Mouse (Mus musculus) lung, embryonic 16.5 days (tissue): Measurements from ENCODE around the gene Sys1. TPM values are rescaled to one million over a fixed set of nuclear protein-coding genes. Genes with fewer than 3 reads are reported as not detected.

Experiments
- ATAC-seq: fragments of 200-750 bp; cut with Nextera tagmentation; 2 replicates; pipeline ENCODE4 v1.8.0; 2017; ENCODE audit warnings: low read depth, mild to moderate bottlenecking, moderate library complexity
- H3K27ac ChIP-seq: fragments of 300-500 bp; sonication (generic); 2 replicates; pipeline ENCODE4 v1.5.1; 2014; ENCODE audit warnings: mild to moderate bottlenecking, control low read depth, low read length
- H3K27me3 ChIP-seq: fragments of 300-500 bp; sonication (generic); 2 replicates; pipeline ENCODE4 v1.6.1; 2014; ENCODE audit warnings: low read depth, low read length, mixed read lengths; ENCODE audit not compliant: control insufficient read depth, insufficient read depth
- H3K36me3 ChIP-seq: fragments of 300-500 bp; sonication (generic); 2 replicates; pipeline ENCODE4 v1.6.1; 2014; ENCODE audit warnings: low read length; ENCODE audit not compliant: control insufficient read depth, insufficient read depth
- H3K4me1 ChIP-seq: fragments of 300-500 bp; sonication (generic); replicated peaks from 2 replicates; pipeline ENCODE4 v1.6.1; 2014; ENCODE audit warnings: low read length, mixed read lengths; ENCODE audit not compliant: control insufficient read depth, insufficient read depth
- H3K4me2 ChIP-seq: fragments of 300-500 bp; sonication (generic); 2 replicates; pipeline ENCODE4 v1.6.1; 2014; ENCODE audit warnings: low read depth, low read length, control low read depth
- H3K4me3 ChIP-seq: fragments of 300-500 bp; sonication (generic); 2 replicates; pipeline ENCODE4 v1.5.1; 2014; ENCODE audit warnings: mild to moderate bottlenecking, low read length, control low read depth
- H3K9ac ChIP-seq: fragments of 300-500 bp; sonication (generic); 2 replicates; pipeline ENCODE4 v1.6.1; 2014; ENCODE audit warnings: low read length, control low read depth
- H3K9me3 ChIP-seq: fragments of 300-500 bp; sonication (generic); 2 replicates; pipeline ENCODE4 v1.6.1; 2016; ENCODE audit warnings: low read length; ENCODE audit not compliant: control insufficient read depth
- WGBS: fragments of 180-500 bp; shearing (Covaris S2); extraction: QIAGEN DNeasy Blood & Tissue Kit; methylation state at CpG from one replicate; pipeline ENCODE4 v1.1.7; 2014; 5-methylcytosine and 5-hydroxymethylcytosine counted together
- polyA plus RNA-seq: library from polyadenylated mRNA; unstranded; fragments of >200 nt; fragmentation: Nextera tagmentation; extraction: Ambion mirVana; gene quantifications from 2 replicates; pipeline ENCODE4 v1.2.1, GENCODE M21; 2015

Gene Sys1
- polyA plus RNA-seq, 1 experiment from 2014 or later, result 59.9 TPM

GRCm38 (mm10) chr2:164431676-164432465, 24.9 kb upstream of the Sys1 start:
- WGBS, result 44% methylated on average over 9 of the region's 9 CpGs
- ATAC-seq, result peak; percentile 62
- H3K27ac ChIP-seq, result peak overlapping the region; percentile 75
- H3K36me3 ChIP-seq, result peaks cover 6% of the 10 kb centered on the region
- no peak overlapping the region for H3K9ac ChIP-seq
- peaks cover 62% of the 10 kb centered on the region for H3K4me1 ChIP-seq
- H3K4me3 ChIP-seq, result no peak overlapping the region
- H3K4me2 ChIP-seq, result peak overlapping the region; percentile 34
- no peaks in the 10 kb centered on the region for H3K9me3 ChIP-seq
- no peaks in the 10 kb centered on the region for H3K27me3 ChIP-seq

- WGBS, result 19% methylated on average over 22 of the region's 22 CpGs
- H3K9me3 ChIP-seq, result no peaks in the 10 kb centered on the region
- H3K4me3 ChIP-seq, result no peak overlapping the region
- H3K4me2 ChIP-seq, result peak overlapping the region; percentile 34
- peak overlapping the region; percentile 51 for H3K9ac ChIP-seq
- H3K27ac ChIP-seq, result peak overlapping the region; percentile 75
- H3K27me3 ChIP-seq, result no peaks in the 10 kb centered on the region
- peak; percentile 13; the same call in 1 of the 2 replicates for ATAC-seq
- H3K4me1 ChIP-seq, result peaks cover 70% of the 10 kb centered on the region
- peaks cover 6% of the 10 kb centered on the region for H3K36me3 ChIP-seq
Measured at GRCm38 (mm10) chr2:164432541-164433191, 24.1 kb upstream of the Sys1 start.

- Histone ChIP-seq H3K4me3 (no peak overlapping the region), H3K27me3 (no peaks in the 10 kb centered on the region), H3K4me1 (peaks cover 73% of the 10 kb centered on the region), H3K9ac (peak overlapping the region; percentile 51), H3K9me3 (no peaks in the 10 kb centered on the region), H3K36me3 (peaks cover 6% of the 10 kb centered on the region), H3K4me2 (peak overlapping the region; percentile 34; the same call in 1 of the 2 replicates), H3K27ac (peak overlapping the region; percentile 75)
- no peak for ATAC-seq
- 62% methylated on average over 9 of the region's 9 CpGs for WGBS
Measured at GRCm38 (mm10) chr2:164433278-164433895, 23.4 kb upstream of the Sys1 start.

- WGBS, result 55% methylated on average over 3 of the region's 3 CpGs
- no peak overlapping the region for H3K4me2 ChIP-seq
Measured at GRCm38 (mm10) chr2:164434681-164435080, 22.1 kb upstream of the Sys1 start.

GRCm38 (mm10) chr2:164435216-164436090, 21.3 kb upstream of the Sys1 start:
- Histone ChIP-seq H3K36me3 (no peaks in the 10 kb centered on the region), H3K27ac (peak overlapping the region; percentile 1; the same call in 1 of the 2 replicates), H3K4me3 (no peak overlapping the region), H3K27me3 (no peaks in the 10 kb centered on the region), H3K9me3 (no peaks in the 10 kb centered on the region), H3K4me2 (no peak overlapping the region), H3K9ac (no peak overlapping the region), H3K4me1 (peaks cover 84% of the 10 kb centered on the region)
- 40% methylated on average over 5 of the region's 5 CpGs for WGBS
- no peak for ATAC-seq

More at GRCm38 (mm10) chr2:164434681-164435080, 22.1 kb upstream of the Sys1 start:
- Histone ChIP-seq H3K9ac (no peak overlapping the region), H3K36me3 (0 out of 2 replicates have a peak, but pooled peaks cover under 1% of the 10 kb centered on the region), H3K4me1 (peaks cover 86% of the 10 kb centered on the region), H3K27ac (no peak overlapping the region), H3K27me3 (no peaks in the 10 kb centered on the region), H3K9me3 (no peaks in the 10 kb centered on the region), H3K4me3 (no peak overlapping the region)
- no peak for ATAC-seq

GRCm38 (mm10) chr2:164436215-164436913, 20.4 kb upstream of the Sys1 start:
- WGBS, result 23% methylated on average over 8 of the region's 8 CpGs
- H3K27me3 ChIP-seq, result no peaks in the 10 kb centered on the region
- no peaks in the 10 kb centered on the region for H3K9me3 ChIP-seq
- no peaks in the 10 kb centered on the region for H3K36me3 ChIP-seq
- ATAC-seq, result no peak
- H3K4me2 ChIP-seq, result peak overlapping the region; percentile 20; the same call in 1 of the 2 replicates
- no peak overlapping the region for H3K4me3 ChIP-seq
- H3K27ac ChIP-seq, result peak overlapping the region; percentile 33; the same call in 1 of the 2 replicates
- peak overlapping the region; percentile 51 for H3K9ac ChIP-seq
- H3K4me1 ChIP-seq, result peaks cover 75% of the 10 kb centered on the region

GRCm38 (mm10) chr2:164436961-164437360, 19.8 kb upstream of the Sys1 start:
- Histone ChIP-seq H3K27ac (peak overlapping the region; percentile 33; the same call in 1 of the 2 replicates), H3K27me3 (no peaks in the 10 kb centered on the region), H3K4me3 (no peak overlapping the region), H3K4me1 (peaks cover 69% of the 10 kb centered on the region), H3K4me2 (peak overlapping the region; percentile 20), H3K9ac (peak overlapping the region; percentile 51), H3K36me3 (no peaks in the 10 kb centered on the region), H3K9me3 (no peaks in the 10 kb centered on the region)
- 40% methylated on average over 3 of the region's 3 CpGs for WGBS
- no peak for ATAC-seq

- peaks cover 61% of the 10 kb centered on the region for H3K4me1 ChIP-seq
- H3K9ac ChIP-seq, result no peak overlapping the region; the same call in 1 of the 2 replicates
- peak overlapping the region; percentile 16 for H3K4me2 ChIP-seq
- H3K4me3 ChIP-seq, result no peak overlapping the region
- ATAC-seq, result no peak
- no peaks in the 10 kb centered on the region for H3K36me3 ChIP-seq
- peak overlapping the region; percentile 43; the same call in 1 of the 2 replicates for H3K27ac ChIP-seq
- WGBS, result 39% methylated on average over 6 of the region's 6 CpGs
- H3K9me3 ChIP-seq, result no peaks in the 10 kb centered on the region
- H3K27me3 ChIP-seq, result no peaks in the 10 kb centered on the region
Measured at GRCm38 (mm10) chr2:164437710-164438109, 19.1 kb upstream of the Sys1 start.
